Mouse (Mus musculus) layer of hippocampus, adult 9-11 months (tissue): ENCODE data around the gene Lrrc14b.
A peak's percentile ranks its signal among the peaks of the same experiment; 100 is the strongest.

Experiments used
- DNase-seq: peaks from one replicate; pipeline ENCODE4 v3.0.0; 2022

The Lrrc14b gene

DNA sequence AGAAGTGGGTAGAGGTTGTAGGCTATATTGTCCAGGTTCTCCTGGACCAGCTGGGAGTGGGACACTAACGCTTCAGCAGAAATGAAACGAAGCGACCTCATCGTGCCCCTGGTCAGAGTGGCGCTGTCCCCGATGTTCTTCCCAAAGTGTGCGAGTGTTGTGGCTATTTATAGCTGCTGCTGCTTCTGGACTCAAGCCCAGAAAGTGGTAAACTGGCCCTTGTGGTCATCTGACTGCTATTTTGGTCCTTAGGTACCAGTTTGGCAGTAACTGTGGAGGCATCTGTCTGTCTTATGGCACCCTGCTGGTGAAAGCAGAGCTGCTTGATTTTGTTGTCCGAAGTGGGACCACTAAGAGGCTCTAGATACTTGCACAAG is at the start of gene Lrrc14b:
TSS of gene Lrrc14b (minus strand) at position 147 of the 377 bp plus-strand sequence.
- no peak for DNase-seq

DNA sequence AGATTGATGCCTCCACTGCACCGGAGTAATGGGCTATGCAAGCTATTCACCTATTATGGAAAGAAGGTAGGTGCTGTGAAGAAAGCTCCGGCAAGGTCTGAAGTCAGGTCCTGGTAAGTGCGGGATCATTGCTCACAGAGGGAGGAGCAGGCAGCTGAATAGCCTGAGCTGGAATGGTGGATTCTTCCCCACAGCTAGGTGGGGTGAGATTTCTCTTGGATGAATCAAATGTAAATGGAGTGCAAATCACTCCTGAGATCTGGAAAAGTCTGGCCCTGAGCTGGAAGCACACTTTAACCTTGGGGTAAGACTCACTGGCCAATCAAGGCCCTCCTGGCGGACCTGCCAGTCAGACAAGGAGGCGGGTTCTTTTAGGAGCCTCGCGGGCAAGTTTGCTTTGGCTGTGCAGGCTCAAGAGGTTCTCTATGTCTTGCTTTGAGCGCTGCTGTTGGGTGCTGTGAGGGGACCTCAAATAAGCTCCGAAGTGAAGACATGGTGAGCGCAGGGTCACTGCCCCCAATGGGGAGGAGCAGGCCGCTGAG is 35.6 kb upstream of the Lrrc14b start, which contains the start of gene Ftl1-ps1:
TSS of gene Ftl1-ps1 (plus strand) at position 397 of the 542 bp plus-strand sequence.
- no peak for DNase-seq

DNA sequence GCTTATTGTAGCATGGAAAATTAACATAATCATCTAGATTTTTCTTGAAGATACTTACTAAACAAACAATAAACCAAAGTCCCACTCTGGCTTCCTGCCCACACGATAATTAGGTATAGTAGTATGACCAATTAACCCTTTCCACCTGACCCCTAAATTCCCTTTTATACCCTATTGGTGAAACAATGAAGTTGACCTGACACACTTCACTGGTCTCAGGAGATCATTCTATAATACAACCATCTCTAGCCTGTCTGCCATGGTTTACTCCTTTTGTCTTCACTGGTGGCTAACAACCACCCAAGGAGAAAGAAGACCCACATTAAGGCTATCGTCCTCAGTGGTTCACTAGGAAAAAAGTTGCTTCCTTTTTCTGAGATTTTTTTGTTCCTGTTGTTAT is 27.4 kb upstream of the Lrrc14b start:
- DNase-seq = no peak

DNA sequence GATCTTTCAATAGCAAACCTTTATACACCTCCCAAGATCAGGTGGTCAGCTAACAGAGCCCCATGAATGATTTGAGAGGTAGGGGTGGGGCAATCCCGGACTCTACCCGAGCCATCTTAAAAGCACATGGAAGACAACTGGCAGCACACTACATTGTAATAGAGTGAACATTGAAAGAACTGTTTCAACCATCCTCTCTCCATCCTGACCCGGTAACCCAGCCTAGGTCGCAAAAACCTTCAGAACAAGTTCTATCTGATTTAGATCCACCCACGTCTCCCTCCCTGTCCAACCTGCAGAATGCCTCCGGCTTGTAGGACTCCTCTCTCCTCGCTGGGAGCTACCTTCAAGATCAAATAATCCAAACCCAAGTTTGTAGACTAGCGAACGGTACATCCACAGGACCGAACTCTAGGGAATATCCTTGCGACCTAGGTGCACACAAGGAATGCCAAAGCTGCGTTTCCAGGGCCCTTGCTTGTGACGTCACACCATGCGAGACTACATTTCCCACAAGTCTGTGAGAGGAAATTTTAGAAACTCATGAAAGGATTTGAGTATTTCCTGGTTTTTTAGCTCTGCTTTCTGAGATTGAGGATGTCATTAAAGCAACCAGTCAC is 26.7 kb upstream of the Lrrc14b start, which contains the start of gene Zfp72:
TSS of gene Zfp72 (minus strand) at position 466 of the 620 bp plus-strand sequence.
- peak; percentile 81 for DNase-seq

DNA sequence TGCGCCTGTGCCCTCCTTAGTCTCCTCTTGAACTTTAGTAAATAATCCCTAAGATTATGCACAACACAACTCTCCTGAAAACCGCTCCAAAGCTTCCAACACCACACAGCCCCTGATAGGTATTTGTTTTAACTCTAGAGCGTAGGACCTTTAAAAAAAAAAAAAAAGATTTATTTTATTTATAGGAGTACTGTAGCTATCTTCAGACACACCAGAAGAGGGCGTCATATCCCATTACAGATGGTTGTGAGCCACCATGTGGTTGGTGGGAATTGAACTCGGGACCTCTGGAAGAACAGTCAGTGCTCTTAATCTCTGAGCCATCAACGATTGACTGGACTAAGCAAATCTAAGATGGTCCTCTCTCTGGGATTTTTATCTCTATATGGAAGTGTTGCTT is 25.9 kb upstream of the Lrrc14b start:
- no peak for DNase-seq

DNA sequence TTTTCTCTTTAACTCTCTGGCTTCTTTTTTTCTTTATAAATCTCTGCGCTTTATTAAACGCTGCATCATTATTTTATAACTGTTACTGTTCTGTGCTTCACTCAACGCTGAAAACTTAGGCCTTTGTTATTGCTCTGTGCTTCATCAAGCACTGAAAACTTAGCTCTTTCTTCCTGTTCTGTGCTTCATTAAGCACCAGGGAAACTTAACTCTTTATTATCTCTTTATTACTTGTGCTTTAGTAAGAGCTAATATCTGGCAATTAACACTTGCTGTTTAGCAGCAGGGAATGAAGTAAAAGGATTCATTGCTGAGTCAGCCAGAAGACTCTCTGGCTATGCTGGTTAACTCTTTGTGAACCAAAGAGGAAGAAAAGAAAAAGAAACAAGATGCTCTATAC is 18.5 kb upstream of the Lrrc14b start:
- no peak for DNase-seq

DNA sequence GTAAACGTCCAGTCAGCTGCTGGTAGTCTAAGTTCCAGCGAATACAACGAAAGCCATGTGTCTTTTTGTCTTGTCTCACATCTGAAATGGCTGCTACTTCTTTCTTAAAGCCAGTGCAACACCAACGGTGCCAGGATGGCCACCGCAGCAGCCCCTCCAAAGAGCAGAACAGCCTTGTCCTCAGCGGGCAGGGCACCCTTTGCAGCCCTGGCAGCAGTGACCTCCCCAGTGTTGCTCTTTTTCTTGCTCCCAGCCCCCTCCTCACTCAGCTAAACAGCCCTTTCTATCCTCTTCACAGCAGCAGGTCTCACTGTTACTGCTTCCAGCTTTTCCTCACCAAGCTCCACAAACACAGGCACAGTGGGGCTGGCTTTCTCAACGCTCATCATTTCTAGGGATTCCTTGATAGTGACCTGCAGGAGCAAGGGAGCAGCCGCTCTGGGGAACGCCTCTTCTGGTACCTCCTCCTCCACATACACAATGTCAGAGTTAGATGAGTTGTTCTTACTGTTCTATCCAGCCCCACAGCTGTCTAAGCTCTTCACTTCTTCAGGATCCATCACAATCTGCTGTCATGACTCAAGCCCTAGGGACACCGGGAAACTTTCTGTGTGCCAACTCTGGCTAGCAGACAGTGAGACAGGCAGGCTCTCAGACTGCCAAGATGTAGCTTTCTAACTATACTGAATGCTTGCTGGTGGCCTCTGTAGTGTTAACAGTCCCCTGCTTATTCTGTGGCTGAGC is 17.9 kb upstream of the Lrrc14b start:
- no peak for DNase-seq

DNA sequence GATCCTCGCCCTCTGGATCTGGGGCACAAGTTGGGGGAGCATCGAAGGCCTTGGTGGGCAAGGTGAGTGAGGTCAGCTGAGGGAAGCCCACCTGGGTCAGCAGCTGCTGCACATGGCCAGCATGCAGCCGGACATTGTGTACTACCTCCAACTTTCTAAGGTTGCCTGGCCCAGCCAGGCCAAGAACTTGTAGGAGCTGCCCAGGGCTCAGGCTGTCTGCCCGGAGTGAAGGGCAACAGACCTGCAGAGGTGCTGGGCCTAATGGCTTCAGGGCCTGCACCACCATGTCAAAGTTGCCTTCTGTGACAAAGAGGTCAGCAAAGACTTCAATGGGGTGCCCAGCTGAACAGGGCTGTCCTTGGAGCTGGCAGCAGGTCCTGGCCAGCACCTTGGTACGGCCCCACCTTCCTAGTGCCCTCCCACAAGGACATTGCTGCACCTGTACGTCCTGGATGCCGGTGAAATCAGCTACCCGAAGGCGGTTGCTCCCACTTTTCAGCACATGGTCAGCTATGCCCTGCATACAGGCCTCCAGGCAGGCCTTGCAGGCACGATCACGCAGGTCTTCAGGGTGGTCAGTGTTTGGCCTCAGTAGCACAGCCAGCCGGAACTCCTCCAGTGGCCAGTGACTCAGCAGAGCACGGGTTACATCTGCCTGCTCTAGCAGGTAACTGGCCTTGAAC is 488 bp downstream of the Lrrc14b start:
- no peak for DNase-seq

DNA sequence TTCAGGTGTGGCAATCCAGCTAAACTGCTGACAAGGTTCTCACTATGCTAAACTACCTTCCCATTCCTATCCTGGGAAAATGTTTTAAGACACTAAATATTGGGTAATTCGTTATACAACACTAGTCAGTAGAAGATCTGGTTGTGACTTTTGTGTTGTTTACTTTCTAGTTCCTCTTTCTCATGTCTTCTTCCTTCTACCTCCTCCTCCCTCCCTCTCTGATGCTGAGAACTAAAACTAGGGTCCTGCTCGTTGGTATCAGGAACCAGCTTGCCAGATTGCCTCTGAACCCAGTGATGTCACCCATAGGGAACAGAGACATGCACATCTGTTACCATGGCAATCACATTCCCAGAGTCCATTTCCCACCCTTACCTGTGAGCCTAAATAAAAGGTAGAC is 1.6 kb downstream of the Lrrc14b start:
- no peak for DNase-seq

DNA sequence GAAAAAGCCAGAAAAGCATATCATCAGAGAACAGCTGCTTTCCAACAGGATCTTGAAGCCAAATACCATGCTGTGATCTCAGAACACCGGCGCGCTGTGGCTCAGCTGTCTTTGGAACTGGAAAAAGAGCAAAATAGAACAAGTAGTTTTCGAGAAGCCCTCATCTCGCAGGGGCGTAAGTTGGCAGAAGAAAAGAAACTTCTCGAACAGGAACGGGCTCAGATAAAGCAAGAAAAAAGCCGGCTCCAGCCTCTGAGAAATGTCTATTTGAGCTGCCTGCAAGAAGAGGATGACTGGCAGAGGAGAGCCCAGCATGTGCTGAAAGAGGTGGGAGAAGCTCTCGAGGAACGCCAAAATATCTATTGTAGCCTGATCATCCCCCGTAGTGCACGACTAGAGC is 7.3 kb downstream of the Lrrc14b start:
- DNase-seq = no peak

DNA sequence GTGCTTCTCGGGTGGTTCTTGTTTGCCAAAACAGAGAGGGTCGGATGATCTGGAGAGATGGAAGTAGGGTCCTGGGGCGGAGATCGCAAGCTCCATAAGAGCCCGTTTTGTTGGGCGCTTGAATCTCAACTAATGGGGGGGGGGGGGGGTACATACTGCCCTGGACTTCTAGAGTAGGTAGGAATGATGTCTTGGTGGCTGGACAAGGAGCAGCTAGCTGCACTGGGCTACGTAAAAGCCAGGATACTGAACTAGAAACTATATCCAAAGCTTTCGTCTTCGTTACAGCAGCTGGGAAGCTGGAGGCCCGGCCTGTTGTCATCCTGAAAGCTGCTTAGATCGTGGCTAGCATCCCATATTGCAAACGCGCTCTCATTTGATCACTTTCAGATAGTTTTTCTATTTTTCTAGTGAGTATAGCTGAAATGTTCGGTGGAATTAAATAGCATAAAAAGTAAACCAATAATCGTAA is 13.3 kb downstream of the Lrrc14b start:
- no peak for DNase-seq

DNA sequence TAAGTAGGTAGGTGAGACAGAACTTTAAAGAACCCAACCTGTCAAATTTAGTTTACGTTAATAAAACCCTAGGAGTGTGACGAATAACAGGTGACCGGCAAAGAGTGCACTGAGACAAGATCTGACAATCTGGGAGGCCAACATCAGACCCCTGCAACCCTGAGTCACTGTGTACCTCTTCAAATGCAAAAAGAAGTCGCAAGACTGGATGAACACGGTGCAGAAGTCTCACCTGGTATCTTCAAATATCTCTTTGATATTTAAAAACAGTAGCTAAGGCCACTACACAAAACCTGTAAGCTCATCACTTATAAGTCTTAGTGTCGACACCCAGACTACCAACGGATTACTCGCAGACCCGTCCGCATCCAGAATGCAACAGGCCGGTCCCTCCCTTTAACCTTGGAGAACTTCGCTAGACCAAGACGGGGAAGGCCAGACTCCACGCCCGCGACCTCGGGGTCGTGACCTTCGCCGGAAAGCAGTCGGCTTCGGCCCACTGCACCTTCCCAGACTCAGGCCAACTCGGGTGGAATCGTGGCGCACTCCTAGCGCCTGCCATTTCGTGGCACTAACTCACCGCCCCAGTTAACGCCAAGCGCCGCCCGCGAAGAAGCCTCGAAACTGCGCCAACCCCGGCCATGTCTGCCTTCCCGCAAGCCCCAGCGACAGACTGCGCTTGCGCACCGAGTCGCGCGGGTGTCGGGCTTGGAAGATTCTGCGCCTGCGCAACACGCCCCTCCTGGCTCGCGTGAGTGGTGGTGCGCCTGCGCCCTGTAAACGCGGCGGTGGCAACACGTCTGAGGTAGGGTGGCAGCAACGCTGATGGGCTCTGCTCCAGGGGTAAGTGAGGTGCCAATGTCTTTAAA is 14.0 kb downstream of the Lrrc14b start, which contains the start of the genes Sdha and Ccdc127:
TSS of gene Sdha (minus strand) at position 715 of the 869 bp plus-strand sequence.
TSS of gene Ccdc127 (plus strand) at position 744 of the 869 bp plus-strand sequence.
- peak; percentile 95 for DNase-seq

DNA sequence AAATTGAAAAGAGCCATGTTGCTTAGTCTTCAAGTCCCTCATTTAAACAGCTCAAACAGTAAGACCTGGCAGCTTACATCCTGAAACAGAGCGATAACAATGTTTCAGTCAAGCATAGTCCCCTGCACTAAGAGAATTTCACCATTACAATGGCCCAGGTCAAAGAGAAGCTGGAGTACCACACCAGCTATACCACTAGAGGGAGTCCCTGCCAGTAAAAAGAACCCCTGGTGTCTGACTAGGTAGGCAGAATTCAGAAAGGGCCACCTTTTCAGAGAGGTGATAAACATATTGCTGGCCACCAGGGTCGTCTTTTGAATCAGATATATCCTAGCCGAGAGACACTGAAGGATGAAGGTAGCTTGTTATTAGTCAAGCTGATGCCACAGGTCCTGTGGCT is 22.8 kb downstream of the Lrrc14b start:
- no peak for DNase-seq

DNA sequence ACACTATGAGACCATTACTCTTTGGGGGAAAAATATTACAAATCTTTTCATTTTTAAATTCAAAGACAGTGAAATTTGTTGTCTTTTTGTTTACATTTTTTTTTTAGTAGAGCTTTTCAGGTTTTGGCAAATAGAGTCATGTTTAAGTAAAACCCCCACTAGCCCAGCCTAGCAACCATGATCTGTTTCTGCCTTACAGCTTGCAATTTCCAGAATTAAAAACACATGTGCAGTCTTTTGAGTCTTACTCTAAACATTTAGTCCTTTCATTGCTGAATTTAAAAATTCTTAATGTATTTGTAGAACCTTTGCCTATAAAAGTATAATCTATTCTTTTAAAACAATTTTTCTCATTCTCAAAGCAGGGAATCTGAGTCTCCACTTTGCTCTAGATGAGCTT is 34.5 kb downstream of the Lrrc14b start:
- no peak for DNase-seq

DNA sequence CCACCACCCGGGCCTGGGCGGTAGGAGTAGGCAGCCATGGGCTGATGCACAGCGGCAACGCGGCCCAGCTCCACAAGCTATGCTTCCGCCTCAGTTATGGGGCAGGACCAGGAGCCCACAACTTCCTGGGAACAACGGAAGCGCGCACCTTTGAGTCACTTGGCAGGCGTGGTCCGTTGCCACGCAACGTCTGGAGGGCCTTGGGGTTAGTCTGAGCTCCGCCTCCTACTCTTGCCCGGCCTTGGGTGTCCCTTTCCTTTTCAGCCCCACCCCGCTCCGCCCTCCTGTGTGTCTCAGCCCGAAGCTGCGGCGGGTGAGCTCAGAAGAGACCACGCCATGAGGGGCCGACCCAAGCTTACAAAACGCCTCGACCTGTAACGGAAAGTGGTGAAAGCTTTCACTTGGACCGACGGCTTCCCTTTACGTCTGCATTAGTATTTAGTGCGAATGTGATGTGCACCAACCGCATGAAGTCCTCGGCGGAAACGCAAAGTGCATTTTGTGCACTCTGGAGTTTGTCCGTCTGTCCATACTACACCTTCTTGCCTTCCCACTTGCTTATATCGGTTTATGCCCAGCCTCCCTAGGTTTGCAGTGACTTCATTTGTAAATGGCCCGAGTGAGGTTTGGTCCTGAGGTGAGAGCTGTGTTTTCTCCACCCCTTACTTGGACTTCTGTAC is 46.5 kb downstream of the Lrrc14b start, which contains the start of gene Pdcd6:
TSS of gene Pdcd6 (minus strand) at position 411 of the 680 bp plus-strand sequence.
- peak; percentile 94 for DNase-seq

DNA sequence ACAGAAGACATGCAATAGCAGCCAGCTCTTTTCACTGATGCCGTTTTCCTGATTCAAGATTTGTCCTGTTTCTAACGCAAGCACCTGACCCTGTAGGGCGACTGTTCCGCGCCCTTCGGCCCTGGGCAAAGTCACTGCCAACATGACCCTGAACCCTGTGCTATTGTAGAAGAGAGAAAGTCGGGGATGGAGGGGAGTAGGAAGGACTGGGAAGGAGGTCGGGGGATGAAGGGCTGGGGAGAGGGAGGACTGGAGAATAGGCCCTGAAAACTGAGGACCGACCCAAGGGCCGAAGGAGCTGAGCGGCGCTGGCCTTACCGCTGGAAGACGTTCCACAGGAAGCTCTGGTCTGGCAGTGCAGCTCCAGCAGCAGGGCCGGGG is 47.0 kb downstream of the Lrrc14b start:
- no peak for DNase-seq

DNA sequence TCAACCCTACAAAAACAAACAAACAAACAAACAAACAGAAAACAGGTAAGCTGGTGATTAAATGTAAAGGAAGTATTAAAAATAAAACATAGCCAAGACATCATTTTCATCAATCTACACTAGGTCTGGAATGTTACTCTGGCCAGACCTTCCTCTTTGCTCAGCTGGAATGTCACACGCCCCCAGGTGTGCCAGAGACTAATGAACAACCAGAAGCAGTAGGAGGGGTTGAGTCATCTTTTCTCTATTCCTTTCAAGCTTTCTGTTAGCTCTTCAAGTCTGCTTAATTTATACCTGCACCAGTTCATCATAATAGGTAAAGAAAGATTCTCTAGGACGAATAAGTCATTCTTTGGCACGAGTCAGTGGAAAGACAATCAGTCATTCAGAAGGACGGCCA is 47.4 kb downstream of the Lrrc14b start:
- no peak for DNase-seq

DNA sequence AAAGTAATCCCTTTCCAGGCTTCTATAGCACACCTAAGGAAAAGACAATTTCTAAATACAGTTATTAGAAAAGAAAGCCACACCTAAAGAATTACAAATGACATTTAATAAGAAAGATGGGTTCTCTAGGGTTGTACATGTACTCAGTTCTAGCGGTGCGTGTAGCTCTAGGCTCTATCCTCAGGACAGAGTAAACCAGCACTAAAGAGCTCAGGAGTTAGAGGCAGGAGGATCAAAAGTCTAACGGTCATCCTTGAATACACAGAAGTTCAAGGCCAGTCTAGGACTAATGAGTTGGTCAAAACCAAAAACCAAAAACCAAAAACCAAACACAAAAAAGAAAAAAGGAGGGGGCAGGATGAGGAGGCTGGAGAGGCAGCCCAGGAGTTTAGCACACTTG is 49.2 kb downstream of the Lrrc14b start:
- no peak for DNase-seq
